Mouse (Mus musculus): ENCODE results near the gene Spa17. TPM values are rescaled to one million over a fixed set of nuclear protein-coding genes. Genes with fewer than 3 reads are reported as not detected.

The Spa17 gene
- polyA plus RNA-seq, 1 experiment from 2014 or later, result 4.0 TPM

DNA sequence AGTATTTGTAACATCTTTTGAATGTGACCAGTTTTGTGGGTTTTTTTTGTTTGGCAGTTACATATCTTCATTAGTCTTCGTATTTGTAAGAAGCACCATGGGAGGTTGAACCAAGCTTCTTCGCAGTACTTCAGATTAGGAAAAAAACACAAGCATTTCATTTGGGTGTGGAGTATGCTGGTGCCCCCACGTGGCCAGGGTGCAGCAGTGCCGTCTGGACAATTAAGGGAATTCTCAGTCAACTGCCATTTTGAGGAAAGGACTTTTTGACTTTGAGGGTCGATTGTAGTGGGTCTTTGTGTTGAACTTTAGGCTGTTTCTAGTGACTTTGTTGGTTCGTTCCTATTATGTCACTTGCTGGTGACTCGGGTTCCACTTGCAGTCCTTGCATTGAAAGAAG lies 22.8 kb upstream of the Spa17 start:
- 0 out of 2 replicates have a peak, but pooled peaks have one; percentile 56 for ATAC-seq (ENCODE audit: low FRiP score, low TSS enrichment)
- H3K9me3 ChIP-seq (ENCODE audit: control insufficient read depth, low read length), result no peaks in the 10 kb centered on the region
- no peaks in the 10 kb centered on the region for H3K36me3 ChIP-seq (ENCODE audit: control insufficient read depth, insufficient read depth, low read length)
- H3K27me3 ChIP-seq (ENCODE audit: control insufficient read depth, insufficient read depth, low read length), result no peaks in the 10 kb centered on the region
- 17% methylated on average over 7 of the region's 7 CpGs for WGBS
- H3K4me2 ChIP-seq (replicated peaks; ENCODE audit: low read depth), result no peak overlapping the region
- peak; percentile 65 for DNase-seq (ENCODE audit: low spot score)
- TF ChIP-seq EP300 (optimal IDR thresholded peaks at IDR 0.05), result no peak
- peak; percentile 88 for TF ChIP-seq CTCF (IDR thresholded peaks at IDR 0.05; ENCODE audit: low read depth)
- no peak overlapping the region for H3K9ac ChIP-seq (ENCODE audit: low read length)
- no peak overlapping the region for H3K4me3 ChIP-seq (ENCODE audit: low read depth, low read length)
- no peaks in the 10 kb centered on the region for H3K4me1 ChIP-seq (replicated peaks; ENCODE audit: control insufficient read depth, insufficient read depth)
- no peak overlapping the region for H3K27ac ChIP-seq (replicated peaks)

- ATAC-seq (ENCODE audit: low FRiP score, low TSS enrichment) (no peak), DNase-seq (ENCODE audit: low spot score) (no peak)
- Histone ChIP-seq H3K4me2 (replicated peaks; ENCODE audit: low read depth) (no peak overlapping the region), H3K9ac (ENCODE audit: low read length) (no peak overlapping the region), H3K4me3 (ENCODE audit: low read depth, low read length) (no peak overlapping the region), H3K9me3 (ENCODE audit: control insufficient read depth, low read length) (no peaks in the 10 kb centered on the region), H3K27me3 (ENCODE audit: control insufficient read depth, insufficient read depth, low read length) (no peaks in the 10 kb centered on the region), H3K27ac (replicated peaks) (no peak overlapping the region), H3K4me1 (replicated peaks; ENCODE audit: control insufficient read depth, insufficient read depth) (no peaks in the 10 kb centered on the region), H3K36me3 (ENCODE audit: control insufficient read depth, insufficient read depth, low read length) (no peaks in the 10 kb centered on the region)
- TF ChIP-seq CTCF (IDR thresholded peaks at IDR 0.05; ENCODE audit: low read depth) (no peak), EP300 (optimal IDR thresholded peaks at IDR 0.05) (no peak)
- 91% methylated on average over 3 of the region's 3 CpGs for WGBS
These were observed 20.7 kb upstream of the Spa17 start for GRCm38 (mm10) chr9:37634269-37634668.

DNA sequence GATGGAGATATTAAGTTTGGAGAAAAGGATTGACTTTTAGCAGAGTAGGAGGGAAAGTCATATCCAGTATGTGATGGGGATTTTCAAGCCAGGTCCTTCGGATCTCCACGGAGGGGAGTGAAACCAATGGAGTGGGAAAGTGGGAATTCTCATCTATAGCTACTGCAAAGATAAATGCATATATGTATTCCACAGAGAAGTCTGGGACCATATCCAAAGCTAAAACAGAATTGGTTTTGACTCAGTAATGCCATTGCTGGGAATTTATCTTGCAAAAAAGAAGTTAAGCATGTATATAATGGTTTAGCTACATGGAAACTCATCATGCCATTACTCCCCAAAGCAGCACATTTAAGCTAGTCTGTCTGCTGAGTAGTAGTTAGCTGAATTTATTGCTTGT lies 18.8 kb upstream of the Spa17 start:
- no peaks in the 10 kb centered on the region for H3K27me3 ChIP-seq (ENCODE audit: control insufficient read depth, insufficient read depth, low read length)
- H3K9me3 ChIP-seq (ENCODE audit: control insufficient read depth, low read length), result no peaks in the 10 kb centered on the region
- H3K27ac ChIP-seq (replicated peaks), result no peak overlapping the region
- DNase-seq (ENCODE audit: low spot score) (no peak), ATAC-seq (ENCODE audit: low FRiP score, low TSS enrichment) (no peak)
- H3K4me3 ChIP-seq (ENCODE audit: low read depth, low read length), result no peak overlapping the region
- TF ChIP-seq CTCF (IDR thresholded peaks at IDR 0.05; ENCODE audit: low read depth) (no peak), EP300 (optimal IDR thresholded peaks at IDR 0.05) (no peak)
- H3K36me3 ChIP-seq (ENCODE audit: control insufficient read depth, insufficient read depth, low read length), result no peaks in the 10 kb centered on the region
- H3K4me2 ChIP-seq (replicated peaks; ENCODE audit: low read depth), result no peak overlapping the region
- 83% methylated on average over 2 of the region's 2 CpGs for WGBS
- H3K9ac ChIP-seq (ENCODE audit: low read length), result no peak overlapping the region
- no peaks in the 10 kb centered on the region for H3K4me1 ChIP-seq (replicated peaks; ENCODE audit: control insufficient read depth, insufficient read depth)

GRCm38 (mm10) chr9:37629941-37630340 lies 16.4 kb upstream of the Spa17 start:
- 80% methylated on average over 2 of the region's 2 CpGs for WGBS
- no peak for TF ChIP-seq EP300 (optimal IDR thresholded peaks at IDR 0.05)
- no peak for TF ChIP-seq CTCF (IDR thresholded peaks at IDR 0.05; ENCODE audit: low read depth)
- no peak for DNase-seq (ENCODE audit: low spot score)

GRCm38 (mm10) chr9:37628581-37628980 lies 15.1 kb upstream of the Spa17 start:
- no peaks in the 10 kb centered on the region for H3K4me1 ChIP-seq (replicated peaks; ENCODE audit: control insufficient read depth, insufficient read depth)
- no peak overlapping the region for H3K27ac ChIP-seq (replicated peaks)
- ATAC-seq (ENCODE audit: low FRiP score, low TSS enrichment) (no peak), DNase-seq (ENCODE audit: low spot score) (no peak)
- no peaks in the 10 kb centered on the region for H3K9me3 ChIP-seq (ENCODE audit: control insufficient read depth, low read length)
- TF ChIP-seq CTCF (IDR thresholded peaks at IDR 0.05; ENCODE audit: low read depth), result no peak
- no peak for TF ChIP-seq EP300 (optimal IDR thresholded peaks at IDR 0.05)
- no peaks in the 10 kb centered on the region for H3K27me3 ChIP-seq (ENCODE audit: control insufficient read depth, insufficient read depth, low read length)
- H3K36me3 ChIP-seq (ENCODE audit: control insufficient read depth, insufficient read depth, low read length), result no peaks in the 10 kb centered on the region
- 78% methylated on average over 4 of the region's 4 CpGs for WGBS
- H3K9ac ChIP-seq (ENCODE audit: low read length), result no peak overlapping the region
- no peak overlapping the region for H3K4me2 ChIP-seq (replicated peaks; ENCODE audit: low read depth)
- H3K4me3 ChIP-seq (ENCODE audit: low read depth, low read length), result no peak overlapping the region

More at GRCm38 (mm10) chr9:37629941-37630340, 16.4 kb upstream of the Spa17 start:
- Histone ChIP-seq H3K36me3 (ENCODE audit: control insufficient read depth, insufficient read depth, low read length) (no peaks in the 10 kb centered on the region), H3K27me3 (ENCODE audit: control insufficient read depth, insufficient read depth, low read length) (no peaks in the 10 kb centered on the region), H3K9me3 (ENCODE audit: control insufficient read depth, low read length) (no peaks in the 10 kb centered on the region), H3K4me1 (replicated peaks; ENCODE audit: control insufficient read depth, insufficient read depth) (no peaks in the 10 kb centered on the region), H3K4me3 (ENCODE audit: low read depth, low read length) (no peak overlapping the region), H3K27ac (replicated peaks) (no peak overlapping the region), H3K9ac (ENCODE audit: low read length) (no peak overlapping the region), H3K4me2 (replicated peaks; ENCODE audit: low read depth) (no peak overlapping the region)
- no peak for ATAC-seq (ENCODE audit: low FRiP score, low TSS enrichment)

GRCm38 (mm10) chr9:37627263-37627662 lies 13.7 kb upstream of the Spa17 start:
- TF ChIP-seq EP300 (optimal IDR thresholded peaks at IDR 0.05), result no peak
- no peak for TF ChIP-seq CTCF (IDR thresholded peaks at IDR 0.05; ENCODE audit: low read depth)
- Histone ChIP-seq H3K36me3 (ENCODE audit: control insufficient read depth, insufficient read depth, low read length) (no peaks in the 10 kb centered on the region), H3K9ac (ENCODE audit: low read length) (no peak overlapping the region), H3K4me2 (replicated peaks; ENCODE audit: low read depth) (no peak overlapping the region), H3K4me1 (replicated peaks; ENCODE audit: control insufficient read depth, insufficient read depth) (no peaks in the 10 kb centered on the region), H3K27me3 (ENCODE audit: control insufficient read depth, insufficient read depth, low read length) (no peaks in the 10 kb centered on the region), H3K27ac (replicated peaks) (no peak overlapping the region), H3K9me3 (ENCODE audit: control insufficient read depth, low read length) (no peaks in the 10 kb centered on the region), H3K4me3 (ENCODE audit: low read depth, low read length) (no peak overlapping the region)
- no peak for ATAC-seq (ENCODE audit: low FRiP score, low TSS enrichment)
- DNase-seq (ENCODE audit: low spot score), result no peak
- 94% methylated on average over 1 of the region's 1 CpGs for WGBS
